Mouse (Mus musculus) neural tube, postnatal 0 days (tissue): Measurements from ENCODE around the gene Ube2g2. TPM values are rescaled to one million over a fixed set of nuclear protein-coding genes. Genes with fewer than 3 reads are reported as not detected.
A peak's percentile ranks its signal among the peaks of the same experiment; 100 is the strongest.

Source experiments
- microRNA counts: library from miRNA; unstranded; fragments of <30 nt; microRNA quantifications from one replicate; lab custom pipeline; 2015
- microRNA-seq: library from miRNA; unstranded; fragments of <30 nt; microRNA quantifications from one replicate; pipeline ENCODE4, GENCODE M21; 2016
- polyA plus RNA-seq: library from polyadenylated mRNA; unstranded; fragments of >200 nt; fragmentation: Nextera tagmentation; extraction: Ambion mirVana; gene quantifications from 2 replicates; pipeline ENCODE4 v1.2.1, GENCODE M21; 2015

Ube2g2 gene
- 53.8 and 60.5 TPM in 2 replicates for polyA plus RNA-seq

DNA sequence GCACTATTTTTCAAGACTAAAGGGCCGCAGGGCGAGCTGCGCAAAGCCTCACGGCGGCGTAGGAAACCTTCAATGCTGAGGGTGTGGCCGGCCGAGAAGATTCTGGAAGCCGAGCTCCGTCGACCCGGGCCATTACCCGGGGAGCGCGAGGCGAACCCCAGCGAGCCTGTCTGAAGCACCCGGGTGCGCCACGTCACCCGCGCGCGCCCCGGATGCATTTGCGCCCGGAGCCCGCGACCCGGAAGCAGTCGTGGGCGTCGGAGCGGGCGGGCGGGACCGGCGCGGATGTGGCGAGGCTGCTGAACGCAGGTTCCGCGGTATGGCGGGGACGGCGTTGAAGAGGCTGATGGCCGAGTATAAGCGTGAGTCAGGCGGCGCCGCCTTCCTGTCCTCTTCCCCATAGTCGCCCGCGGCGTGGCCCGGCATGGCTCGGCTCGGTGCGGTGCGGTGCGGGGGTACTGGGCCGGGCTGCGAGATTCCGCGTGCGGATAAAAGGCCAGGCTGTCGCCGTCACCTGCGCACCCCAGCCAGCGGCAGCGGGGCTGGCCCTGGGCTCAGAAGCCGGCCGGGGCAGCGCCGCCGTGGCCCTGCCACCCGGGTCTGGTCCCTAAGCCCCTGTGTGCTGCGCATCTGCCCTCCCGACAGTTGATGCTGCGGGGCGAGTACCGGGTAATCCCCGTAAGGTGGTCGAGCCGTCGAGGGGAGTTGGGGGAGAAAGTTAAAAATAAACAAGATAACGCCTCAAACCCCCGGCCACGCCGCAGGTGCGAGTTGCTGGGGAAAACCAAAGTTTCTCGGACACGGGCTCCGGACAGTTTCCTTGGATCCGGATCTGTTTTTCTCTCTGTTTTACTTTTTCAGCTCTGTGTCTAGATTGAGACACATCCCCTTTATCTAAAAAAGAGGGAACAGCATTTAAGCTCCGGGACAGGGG lies at the start of gene Ube2g2:
Ube2g2 (plus strand) TSS at position 221 of the 934 bp plus-strand sequence.

GRCm38 (mm10) chr10:77581408-77582284 lies 40.4 kb upstream of the Ube2g2 start, which contains the start of gene Pttg1ip:
Gene Pttg1ip (plus strand): TSS chr10:77581720.

GRCm38 (mm10) chr10:77605908-77606826 lies 15.9 kb upstream of the Ube2g2 start, which contains the start of the genes Sumo3 and Gm49325:
Gene Sumo3 (plus strand): TSS chr10:77606097.
Gene Gm49325 (plus strand): TSS chr10:77606197.

DNA sequence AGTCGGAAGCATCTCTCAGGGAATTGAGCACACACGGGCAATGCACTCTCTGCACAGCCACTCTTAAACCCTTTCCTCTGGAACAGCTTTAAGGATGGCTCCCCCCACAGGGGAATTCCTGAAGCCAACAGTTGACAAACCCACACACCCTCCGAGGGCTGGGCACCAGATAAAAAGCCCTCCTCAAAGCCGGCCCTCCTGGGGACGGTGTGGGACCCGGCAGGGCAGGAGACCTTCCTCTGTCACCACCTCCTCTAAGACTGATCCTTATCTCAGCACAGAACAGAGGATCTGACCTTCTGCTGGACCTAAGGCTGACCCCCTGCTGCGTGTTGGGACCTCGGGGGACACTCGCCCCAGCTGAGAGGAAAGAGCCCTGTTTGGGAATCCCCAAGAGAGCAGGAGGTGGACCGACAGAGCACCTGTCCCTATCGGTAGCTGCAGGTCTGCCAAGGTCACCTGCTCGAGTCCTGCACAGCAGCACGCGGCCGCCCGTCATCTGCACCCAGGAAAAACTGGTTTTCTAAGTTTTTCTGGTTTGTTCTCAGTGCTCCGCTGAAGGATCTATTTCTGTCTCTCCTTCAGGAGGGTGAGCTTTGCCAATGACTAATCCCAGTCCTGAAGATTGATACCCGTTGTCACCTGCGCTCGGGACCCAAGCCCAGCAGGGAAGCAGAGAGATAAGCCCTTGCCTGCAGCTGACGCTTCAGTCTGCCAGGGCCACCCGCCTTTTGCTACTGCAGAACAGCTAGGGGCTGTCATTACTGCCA lies 64.0 kb downstream of the Ube2g2 start, which contains the start of gene Tspear:
Tspear (plus strand) TSS at position 675 of the 770 bp plus-strand sequence.

GRCm38 (mm10) chr10:77690356-77690807 lies 68.3 kb downstream of the Ube2g2 start, which contains the start of gene Gm19402:
Gene Gm19402 (minus strand): TSS chr10:77690757.

MicroRNA genes within 50 kb of the gene (microRNA counts, 519-probe panel; counts per million panel counts)
- 40.5 counts per million for microRNA mmu-miR-1930 (lab: Ali Mortazavi, UCI)

Small RNA genes within 50 kb of the gene (microRNA-seq; reads per million reads assigned to microRNA genes)
- 8.1 reads per million, percentile 18 among the genes with 10 or more reads in this experiment for gene Mir1930

Other genes starting within 250 kb of the Ube2g2 start
- 21.2 and 22.5 TPM in 2 replicates for gene Adarb1, start 204.0 kb upstream of the Ube2g2 start, polyA plus RNA-seq
- 34.3 and 38.1 TPM in 2 replicates for gene Fam207a, start 106.5 kb upstream of the Ube2g2 start, polyA plus RNA-seq
- 1.5 and 1.6 TPM in 2 replicates for gene Itgb2, start 92.0 kb upstream of the Ube2g2 start, polyA plus RNA-seq
- 87.6 and 92.6 TPM in 2 replicates for gene Pttg1ip, start 40.6 kb upstream of the Ube2g2 start, polyA plus RNA-seq
- gene Sumo3, start 16.2 kb upstream of the Ube2g2 start, polyA plus RNA-seq, result 276 and 292 TPM in 2 replicates
- gene Gm49325, start 16.1 kb upstream of the Ube2g2 start, polyA plus RNA-seq, result 1.7 and 3.1 TPM in 2 replicates
- 2.4 and 2.6 TPM in 2 replicates for gene Tspear, start 64.3 kb downstream of the Ube2g2 start, polyA plus RNA-seq
- gene Gm19402, start 68.5 kb downstream of the Ube2g2 start, polyA plus RNA-seq, result not detected in 2 replicates
- not detected in 2 replicates for gene Gm9508, start 75.0 kb downstream of the Ube2g2 start, polyA plus RNA-seq
- not detected in 2 replicates for gene Gm10272, start 84.4 kb downstream of the Ube2g2 start, polyA plus RNA-seq
- not detected in 2 replicates for gene Gm10024, start 89.2 kb downstream of the Ube2g2 start, polyA plus RNA-seq
- not detected in 2 replicates for gene Gm10142, start 93.5 kb downstream of the Ube2g2 start, polyA plus RNA-seq
- not detected in 2 replicates for gene Krtap12-1, start 98.3 kb downstream of the Ube2g2 start, polyA plus RNA-seq
- not detected in 2 replicates for gene Gm10100, start 104.2 kb downstream of the Ube2g2 start, polyA plus RNA-seq
- not detected in 2 replicates for gene Gm18596, start 120.4 kb downstream of the Ube2g2 start, polyA plus RNA-seq
- not detected in 2 replicates for gene Gm9736, start 129.1 kb downstream of the Ube2g2 start, polyA plus RNA-seq
- not detected in 2 replicates for gene Gm3233, start 137.4 kb downstream of the Ube2g2 start, polyA plus RNA-seq
- gene Gm3238, start 149.1 kb downstream of the Ube2g2 start, polyA plus RNA-seq, result not detected in 2 replicates
- gene Gm7138, start 154.7 kb downstream of the Ube2g2 start, polyA plus RNA-seq, result not detected in 2 replicates
- not detected in 2 replicates for gene Gm3250, start 160.3 kb downstream of the Ube2g2 start, polyA plus RNA-seq
- gene Gm7137, start 165.9 kb downstream of the Ube2g2 start, polyA plus RNA-seq, result not detected in 2 replicates
- not detected in 2 replicates for gene Gm9639, start 172.8 kb downstream of the Ube2g2 start, polyA plus RNA-seq
- not detected in 2 replicates for gene Gm19668, start 176.9 kb downstream of the Ube2g2 start, polyA plus RNA-seq
- not detected in 2 replicates for gene Gm9507, start 189.6 kb downstream of the Ube2g2 start, polyA plus RNA-seq
- not detected in 2 replicates for gene Gm2696, start 192.4 kb downstream of the Ube2g2 start, polyA plus RNA-seq
- not detected in 2 replicates for gene Krtap10-4, start 204.8 kb downstream of the Ube2g2 start, polyA plus RNA-seq
- gene Krtap10-10, start 213.7 kb downstream of the Ube2g2 start, polyA plus RNA-seq, result not detected in 2 replicates
- not detected in 2 replicates for gene Gm36176, start 224.5 kb downstream of the Ube2g2 start, polyA plus RNA-seq
- gene Gm10318, start 230.6 kb downstream of the Ube2g2 start, polyA plus RNA-seq, result not detected in 2 replicates
- not detected in 2 replicates for gene Gm3285, start 239.7 kb downstream of the Ube2g2 start, polyA plus RNA-seq